Mouse (Mus musculus): ENCODE results near the gene Sept9. TPM values are rescaled to one million over a fixed set of nuclear protein-coding genes. Genes with fewer than 3 reads are reported as not detected.

The Sept9 gene
- polyA plus RNA-seq, 1 experiment: 12.2 TPM

- Histone ChIP-seq H3K4me3 (ENCODE audit: control insufficient read depth, low read depth, low read length) (no peak overlapping the region), H3K36me3 (ENCODE audit: control insufficient read depth, insufficient read depth, low read length) (no peaks in the 10 kb centered on the region)
- no peak for TF ChIP-seq CTCF (IDR thresholded peaks at IDR 0.05; ENCODE audit: control insufficient read depth, insufficient read depth, insufficient replicate concordance, low read depth, low read length)
- TF ChIP-seq POLR2A (IDR thresholded peaks at IDR 0.05; ENCODE audit: control insufficient read depth, low read depth, low read length): no peak
Observed at GRCm38 (mm10) chr11:117245041-117245725, 45.7 kb downstream of the Sept9 start.

GRCm38 (mm10) chr11:117245846-117246245, 46.4 kb downstream of the Sept9 start:
- no peaks in the 10 kb centered on the region for H3K27me3 ChIP-seq (ENCODE audit: control insufficient read depth, insufficient read depth, low read length)
- no peaks in the 10 kb centered on the region for H3K36me3 ChIP-seq (ENCODE audit: control insufficient read depth, insufficient read depth, low read length)
- TF ChIP-seq CTCF (IDR thresholded peaks at IDR 0.05; ENCODE audit: control insufficient read depth, insufficient read depth, insufficient replicate concordance, low read depth, low read length) (no peak), POLR2A (IDR thresholded peaks at IDR 0.05; ENCODE audit: control insufficient read depth, low read depth, low read length) (no peak)
- H3K4me1 ChIP-seq (ENCODE audit: control insufficient read depth, insufficient read depth, low read length): peaks cover 15% of the 10 kb centered on the region
- H3K27ac ChIP-seq (ENCODE audit: control insufficient read depth, insufficient read depth, low read depth, low read length): no peak overlapping the region
- no peak overlapping the region for H3K4me3 ChIP-seq (ENCODE audit: control insufficient read depth, low read depth, low read length)

More at GRCm38 (mm10) chr11:117245041-117245725, 45.7 kb downstream of the Sept9 start:
- H3K4me1 ChIP-seq (ENCODE audit: control insufficient read depth, insufficient read depth, low read length): peaks cover 12% of the 10 kb centered on the region
- H3K27me3 ChIP-seq (ENCODE audit: control insufficient read depth, insufficient read depth, low read length): no peaks in the 10 kb centered on the region
- no peak overlapping the region for H3K27ac ChIP-seq (ENCODE audit: control insufficient read depth, insufficient read depth, low read depth, low read length)

DNA sequence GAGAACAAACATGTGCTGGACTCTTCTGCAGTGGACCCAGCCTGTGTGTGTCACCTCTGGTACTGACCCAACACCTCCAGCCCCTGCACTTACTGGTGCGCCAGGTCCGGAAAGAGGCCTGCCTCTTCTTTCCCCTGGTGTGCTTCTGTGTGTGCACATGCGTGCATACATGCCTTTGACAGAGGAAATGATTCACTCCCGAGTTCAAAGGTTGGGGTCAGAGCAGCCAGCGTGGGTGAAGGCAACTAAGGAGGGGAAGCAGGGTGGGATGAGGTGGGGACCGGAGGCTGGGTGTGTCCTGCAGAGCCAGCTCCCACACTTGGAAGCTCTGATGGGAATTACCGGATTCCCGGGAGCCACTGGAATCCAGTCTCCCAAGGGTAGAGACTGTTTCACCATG, 46.8 kb downstream of the Sept9 start:
- no peaks in the 10 kb centered on the region for H3K27me3 ChIP-seq (ENCODE audit: control insufficient read depth, insufficient read depth, low read length)

DNA sequence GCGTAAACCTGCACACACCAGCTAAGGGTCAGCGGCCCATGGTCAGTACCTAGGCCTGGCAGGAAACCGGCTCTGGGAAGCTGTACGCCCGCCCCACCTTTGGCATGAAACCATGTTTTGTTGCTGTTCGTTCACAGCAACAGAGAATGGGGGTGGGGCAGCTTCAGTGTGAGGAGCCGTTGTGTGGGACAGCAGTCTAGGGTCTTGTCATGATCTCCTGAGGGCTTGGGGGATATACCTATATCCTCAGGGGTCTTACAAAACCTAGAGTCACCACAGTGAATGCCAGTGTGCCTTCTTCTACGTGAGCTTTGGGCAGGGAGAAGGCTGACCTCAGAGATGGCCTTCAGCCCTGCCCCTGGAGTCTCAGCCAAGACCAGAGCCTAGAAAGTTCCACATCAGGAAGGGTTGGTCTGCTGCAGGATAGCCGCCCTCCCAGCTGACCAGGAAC, 47.5 kb downstream of the Sept9 start:
- no peak overlapping the region for H3K4me3 ChIP-seq (ENCODE audit: control insufficient read depth, low read depth, low read length)
- H3K36me3 ChIP-seq (ENCODE audit: control insufficient read depth, insufficient read depth, low read length): no peaks in the 10 kb centered on the region
- peak overlapping the region; percentile 22 for H3K27ac ChIP-seq (ENCODE audit: control insufficient read depth, insufficient read depth, low read depth, low read length)
- no peaks in the 10 kb centered on the region for H3K27me3 ChIP-seq (ENCODE audit: control insufficient read depth, insufficient read depth, low read length)
- TF ChIP-seq CTCF (IDR thresholded peaks at IDR 0.05; ENCODE audit: control insufficient read depth, insufficient read depth, insufficient replicate concordance, low read depth, low read length): no peak
- TF ChIP-seq POLR2A (IDR thresholded peaks at IDR 0.05; ENCODE audit: control insufficient read depth, low read depth, low read length): no peak
- H3K4me1 ChIP-seq (ENCODE audit: control insufficient read depth, insufficient read depth, low read length): peaks cover 15% of the 10 kb centered on the region

More for the DNA sequence above, 46.8 kb downstream of the Sept9 start:
- no peak overlapping the region for H3K27ac ChIP-seq (ENCODE audit: control insufficient read depth, insufficient read depth, low read depth, low read length)
- no peaks in the 10 kb centered on the region for H3K36me3 ChIP-seq (ENCODE audit: control insufficient read depth, insufficient read depth, low read length)
- peaks cover 15% of the 10 kb centered on the region for H3K4me1 ChIP-seq (ENCODE audit: control insufficient read depth, insufficient read depth, low read length)
- TF ChIP-seq CTCF (IDR thresholded peaks at IDR 0.05; ENCODE audit: control insufficient read depth, insufficient read depth, insufficient replicate concordance, low read depth, low read length): no peak
- no peak for TF ChIP-seq POLR2A (IDR thresholded peaks at IDR 0.05; ENCODE audit: control insufficient read depth, low read depth, low read length)
- no peak overlapping the region for H3K4me3 ChIP-seq (ENCODE audit: control insufficient read depth, low read depth, low read length)

DNA sequence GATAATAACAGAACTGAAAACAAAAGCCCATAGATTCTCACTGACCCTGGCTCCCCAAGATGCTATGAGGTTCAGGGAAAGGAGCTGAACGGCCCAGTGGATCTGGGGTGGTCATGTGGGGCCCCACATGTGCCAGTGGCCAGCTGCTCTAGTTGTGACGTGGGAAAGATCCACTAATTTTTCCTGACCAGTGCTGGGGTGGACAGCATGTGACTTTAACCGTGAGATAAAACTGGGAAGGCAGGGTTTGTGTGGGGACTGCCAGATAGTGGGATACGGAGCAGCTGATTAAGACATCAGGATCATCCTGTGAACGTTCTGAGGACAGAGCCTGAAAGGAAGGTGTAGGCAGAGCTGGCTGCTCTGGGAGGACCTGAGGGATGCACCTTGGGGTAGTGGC, 48.1 kb downstream of the Sept9 start:
- Histone ChIP-seq H3K36me3 (ENCODE audit: control insufficient read depth, insufficient read depth, low read length) (no peaks in the 10 kb centered on the region), H3K4me3 (ENCODE audit: control insufficient read depth, low read depth, low read length) (no peak overlapping the region), H3K27me3 (ENCODE audit: control insufficient read depth, insufficient read depth, low read length) (no peaks in the 10 kb centered on the region), H3K4me1 (ENCODE audit: control insufficient read depth, insufficient read depth, low read length) (peaks cover 15% of the 10 kb centered on the region), H3K27ac (ENCODE audit: control insufficient read depth, insufficient read depth, low read depth, low read length) (peak overlapping the region; percentile 22)
- TF ChIP-seq CTCF (IDR thresholded peaks at IDR 0.05; ENCODE audit: control insufficient read depth, insufficient read depth, insufficient replicate concordance, low read depth, low read length) (no peak), POLR2A (IDR thresholded peaks at IDR 0.05; ENCODE audit: control insufficient read depth, low read depth, low read length) (no peak)

GRCm38 (mm10) chr11:117248734-117249248, 49.3 kb downstream of the Sept9 start:
- Histone ChIP-seq H3K36me3 (ENCODE audit: control insufficient read depth, insufficient read depth, low read length) (no peaks in the 10 kb centered on the region), H3K27ac (ENCODE audit: control insufficient read depth, insufficient read depth, low read depth, low read length) (0 out of 2 replicates have a peak overlapping the region, but pooled peaks have one; percentile 2), H3K27me3 (ENCODE audit: control insufficient read depth, insufficient read depth, low read length) (no peaks in the 10 kb centered on the region), H3K4me1 (ENCODE audit: control insufficient read depth, insufficient read depth, low read length) (peaks cover 15% of the 10 kb centered on the region), H3K4me3 (ENCODE audit: control insufficient read depth, low read depth, low read length) (no peak overlapping the region)
- TF ChIP-seq POLR2A (IDR thresholded peaks at IDR 0.05; ENCODE audit: control insufficient read depth, low read depth, low read length): no peak

DNA sequence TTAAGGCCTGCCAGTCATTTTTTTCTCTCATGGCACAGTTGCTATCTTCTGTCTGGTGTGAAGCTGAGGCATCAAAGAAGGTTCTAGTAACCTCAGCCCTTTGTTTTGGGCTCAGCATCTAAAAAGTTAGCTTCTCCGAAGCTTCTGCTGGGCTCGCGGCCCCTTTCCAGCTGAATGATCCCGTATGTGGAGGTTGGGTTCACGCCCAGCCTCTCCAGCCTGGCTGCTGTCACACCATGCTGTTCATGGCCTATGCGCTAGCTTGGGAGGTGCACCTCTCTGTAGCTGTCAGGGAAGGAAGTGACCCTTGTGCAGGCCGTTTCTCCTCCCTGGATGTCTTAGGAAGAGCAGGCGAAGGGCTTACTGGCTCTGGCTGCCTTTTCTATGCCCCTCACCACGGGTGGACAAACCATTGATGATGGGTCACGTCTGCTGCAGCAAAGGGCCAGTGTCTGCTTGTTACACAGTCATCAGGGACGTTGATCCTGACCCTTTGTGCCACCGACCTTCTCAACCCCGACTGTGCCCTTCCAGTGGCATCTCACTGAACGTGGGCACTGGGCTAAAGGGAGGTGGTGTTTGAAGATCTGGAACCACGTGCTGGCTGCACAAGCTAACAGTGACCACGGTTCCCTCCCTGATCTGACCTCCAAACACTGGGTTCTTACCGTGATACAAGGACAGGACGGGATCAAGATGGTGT, 50.0 kb downstream of the Sept9 start:
- H3K27ac ChIP-seq (ENCODE audit: control insufficient read depth, insufficient read depth, low read depth, low read length): peak overlapping the region; percentile 23; the same call in 1 of the 2 replicates
- H3K36me3 ChIP-seq (ENCODE audit: control insufficient read depth, insufficient read depth, low read length): no peaks in the 10 kb centered on the region
- no peak overlapping the region for H3K4me3 ChIP-seq (ENCODE audit: control insufficient read depth, low read depth, low read length)
- TF ChIP-seq POLR2A (IDR thresholded peaks at IDR 0.05; ENCODE audit: control insufficient read depth, low read depth, low read length) (no peak), CTCF (IDR thresholded peaks at IDR 0.05; ENCODE audit: control insufficient read depth, insufficient read depth, insufficient replicate concordance, low read depth, low read length) (no peak)
- peaks cover 15% of the 10 kb centered on the region for H3K4me1 ChIP-seq (ENCODE audit: control insufficient read depth, insufficient read depth, low read length)
- H3K27me3 ChIP-seq (ENCODE audit: control insufficient read depth, insufficient read depth, low read length): no peaks in the 10 kb centered on the region
